Mouse (Mus musculus) heart, postnatal 0 days (tissue): Measurements from ENCODE around the gene Fam50a.

Source experiments
- CTCF ChIP-seq: IDR thresholded peaks from 2 replicates; pipeline ENCODE4 v1.5.1; 2016; ENCODE audit warnings: antibody characterized with exemption, control low read depth, low read depth
- EP300 ChIP-seq: IDR thresholded peaks from 2 replicates; pipeline ENCODE4 v1.6.1; 2016; ENCODE audit warnings: antibody characterized with exemption, low read depth

DNA sequence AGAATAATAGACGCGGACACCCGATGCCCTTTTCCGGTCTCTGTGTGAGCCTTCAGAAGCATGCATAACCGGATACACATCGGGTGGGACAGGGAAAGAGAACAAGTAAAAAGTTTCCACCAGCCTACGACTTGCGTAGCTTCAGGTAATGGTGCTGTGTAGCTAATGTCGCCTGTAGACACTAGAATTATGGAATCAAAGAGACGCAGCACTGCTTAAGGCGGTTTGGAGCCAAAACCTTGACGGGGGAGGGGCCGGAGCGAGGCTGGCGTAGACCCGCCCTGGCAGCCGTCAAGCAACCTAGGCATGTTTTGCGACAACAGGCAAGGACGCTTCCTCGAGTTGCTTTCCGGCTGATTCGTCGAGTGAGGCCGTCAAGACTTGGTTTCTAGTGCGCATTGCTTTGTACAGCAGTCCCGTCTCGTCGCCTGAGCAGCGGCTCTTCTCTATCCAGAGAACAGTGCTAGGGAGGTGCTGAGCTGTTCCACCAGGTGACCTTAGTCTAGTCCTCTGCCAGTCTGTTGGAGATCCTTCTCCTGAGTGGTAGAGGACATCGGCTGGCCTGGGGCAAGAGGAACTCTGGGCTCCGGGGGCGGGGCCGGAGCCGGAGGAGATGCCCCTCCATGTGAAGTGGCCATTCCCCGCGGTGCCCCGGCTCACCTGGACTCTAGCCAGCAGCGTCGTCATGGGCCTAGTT lies 30.3 kb upstream of the Fam50a start:
- TF ChIP-seq EP300 (no peak; the same call in 1 of the 2 replicates), CTCF (no peak)
